Mouse (Mus musculus) bone marrow macrophage, adult 2 months (primary cell): ENCODE results near the gene Nelfe. TPM values are rescaled to one million over a fixed set of nuclear protein-coding genes. Genes with fewer than 3 reads are reported as not detected.

Experiments used
- H3K27ac ChIP-seq: 2 replicates; pipeline ENCODE4 v1.5.1; 2012; ENCODE audit warnings: low read depth, low read length; ENCODE audit not compliant: insufficient read depth
- H3K4me1 ChIP-seq: 2 replicates; pipeline ENCODE4 v1.6.1; 2012; ENCODE audit warnings: low read length; ENCODE audit not compliant: control insufficient read depth, insufficient read depth
- H3K4me3 ChIP-seq: 2 replicates; pipeline ENCODE4 v1.5.1; 2012; ENCODE audit warnings: mild to moderate bottlenecking, low read length, moderate library complexity; ENCODE audit not compliant: insufficient read depth
- CTCF ChIP-seq: IDR thresholded peaks from 2 replicates; pipeline ENCODE4 v1.5.1; 2012; ENCODE audit warnings: low read depth, mild to moderate bottlenecking, low read length, moderate library complexity
- POLR2A ChIP-seq: IDR thresholded peaks from 2 replicates; pipeline ENCODE4 v1.6.1; 2012; ENCODE audit warnings: mild to moderate bottlenecking, low read depth, low read length, borderline replicate concordance
- polyA plus RNA-seq: library from polyadenylated mRNA; stranded (reverse); fragments of >200 nt; gene quantifications from 2 replicates; pipeline ENCODE4 v1.2.4, GENCODE M21; 2012; ENCODE audit not compliant: missing spikeins, insufficient read depth, insufficient read length

Gene Nelfe
- polyA plus RNA-seq, 1 experiment: 48.9 TPM

- Histone ChIP-seq H3K4me3 (no peak overlapping the region), H3K27ac (no peak overlapping the region)
Measured at GRCm38 (mm10) chr17:34865981-34866380, 15.8 kb downstream of the Nelfe start.

GRCm38 (mm10) chr17:34874321-34874720, 24.1 kb downstream of the Nelfe start:
- Histone ChIP-seq H3K4me1 (peaks cover 2% of the 10 kb centered on the region; the same call in 1 of the 2 replicates), H3K4me3 (no peak overlapping the region), H3K27ac (no peak overlapping the region)
- TF ChIP-seq CTCF (no peak), POLR2A (no peak)

More at GRCm38 (mm10) chr17:34865981-34866380, 15.8 kb downstream of the Nelfe start:
- TF ChIP-seq CTCF (no peak), POLR2A (no peak)
- peaks cover 10% of the 10 kb centered on the region; the same call in 1 of the 2 replicates for H3K4me1 ChIP-seq

DNA sequence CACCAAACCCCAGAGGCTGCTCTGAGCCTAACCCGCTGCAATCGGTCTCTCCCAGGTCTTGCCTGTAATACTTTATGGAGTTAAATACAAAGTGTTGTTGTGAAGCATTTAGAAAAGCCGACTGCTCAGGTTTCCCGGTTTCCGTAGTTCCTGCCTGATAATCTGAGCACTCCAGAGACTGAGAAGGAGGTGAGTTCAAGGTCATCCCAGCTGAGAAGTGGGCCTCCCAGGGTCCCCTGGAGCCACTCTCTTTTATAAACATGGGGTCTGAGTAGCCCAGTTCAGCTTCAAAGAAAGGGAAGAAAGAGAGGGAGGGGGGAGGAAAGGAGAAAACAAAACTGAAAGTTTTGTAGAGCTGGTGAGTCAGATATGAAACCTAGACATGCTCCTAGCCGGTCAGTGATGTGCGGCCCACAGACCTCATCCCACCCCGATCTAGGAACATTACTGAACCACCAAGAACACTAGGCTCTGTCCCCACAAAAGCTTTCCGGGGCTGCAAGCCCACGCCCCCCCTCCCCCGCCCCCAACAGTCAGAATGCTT, 29.2 kb downstream of the Nelfe start, which contains the start of gene Zbtb12:
Gene Zbtb12, plus strand, starts transcription at position 148 of the 544 bp plus-strand sequence.
- Histone ChIP-seq H3K4me1 (peaks cover 21% of the 10 kb centered on the region), H3K4me3 (no peak within 1 kb of the TSS), H3K27ac (no peak within 1 kb of the TSS)
- TF ChIP-seq CTCF: no peak
- TF ChIP-seq POLR2A: no peak

- TF ChIP-seq POLR2A (no peak), CTCF (no peak)
- no peak overlapping the region for H3K27ac ChIP-seq
Measured at GRCm38 (mm10) chr17:34881166-34881565, 31.0 kb downstream of the Nelfe start.

GRCm38 (mm10) chr17:34881683-34882310, 31.6 kb downstream of the Nelfe start, which contains the start of gene Gm20547:
Gene Gm20547 (minus strand): TSS chr17:34882042.
- H3K4me3 ChIP-seq: no peak within 1 kb of the TSS
- TF ChIP-seq POLR2A (no peak), CTCF (no peak)
- peak within 1 kb of the TSS; percentile 22 for H3K27ac ChIP-seq
- H3K4me1 ChIP-seq: peaks cover 21% of the 10 kb centered on the region

More at GRCm38 (mm10) chr17:34881166-34881565, 31.0 kb downstream of the Nelfe start:
- Histone ChIP-seq H3K4me3 (no peak overlapping the region), H3K4me1 (peaks cover 21% of the 10 kb centered on the region)

- TF ChIP-seq POLR2A (no peak), CTCF (no peak)
- Histone ChIP-seq H3K4me3 (no peak overlapping the region), H3K4me1 (peaks cover 28% of the 10 kb centered on the region), H3K27ac (peak overlapping the region; percentile 26; the same call in 1 of the 2 replicates)
Measured at GRCm38 (mm10) chr17:34883332-34883731, 33.1 kb downstream of the Nelfe start.

GRCm38 (mm10) chr17:34884704-34885103, 34.5 kb downstream of the Nelfe start:
- Histone ChIP-seq H3K27ac (no peak overlapping the region), H3K4me1 (peaks cover 22% of the 10 kb centered on the region), H3K4me3 (no peak overlapping the region)
- no peak for TF ChIP-seq POLR2A
- no peak for TF ChIP-seq CTCF

GRCm38 (mm10) chr17:34885615-34886014, 35.4 kb downstream of the Nelfe start:
- Histone ChIP-seq H3K4me1 (peaks cover 19% of the 10 kb centered on the region), H3K4me3 (no peak overlapping the region), H3K27ac (no peak overlapping the region)
- TF ChIP-seq POLR2A: no peak
- TF ChIP-seq CTCF: no peak

- Histone ChIP-seq H3K27ac (no peak overlapping the region), H3K4me1 (peaks cover 16% of the 10 kb centered on the region), H3K4me3 (no peak overlapping the region)
- TF ChIP-seq CTCF (no peak), POLR2A (no peak)
Measured at GRCm38 (mm10) chr17:34887942-34888341, 37.8 kb downstream of the Nelfe start.

GRCm38 (mm10) chr17:34890074-34890743, 40.0 kb downstream of the Nelfe start:
- no peak overlapping the region for H3K4me3 ChIP-seq
- H3K27ac ChIP-seq: no peak overlapping the region
- TF ChIP-seq POLR2A: no peak
- no peak for TF ChIP-seq CTCF
- H3K4me1 ChIP-seq: peaks cover 12% of the 10 kb centered on the region
